Mouse (Mus musculus) ES-E14 (cell line): ENCODE measurements at regions not wholly inside any gene's neighbourhood (a gene's known extent, or its start where the extent isn't known, plus 50 kb on each side); places are given as distances from the start of the nearest gene placed in this dataset.

Experiments
- HCFC1 ChIP-seq: IDR thresholded peaks from 2 replicates; pipeline ENCODE4 v1.6.1; 2012; ENCODE audit warnings: low read length, inconsistent platforms, borderline replicate concordance; ENCODE audit not compliant: insufficient read depth
- MAFK ChIP-seq: IDR thresholded peaks from 2 replicates; pipeline ENCODE4 v1.6.1; 2014; ENCODE audit warnings: mild to moderate bottlenecking, low read depth, low read length, inconsistent platforms; ENCODE audit not compliant: insufficient read depth
- ZNF384 ChIP-seq: IDR thresholded peaks from 2 replicates; pipeline ENCODE4 v1.6.1; 2012; ENCODE audit warnings: low read depth, low read length, inconsistent platforms

- TF ChIP-seq HCFC1 (no peak), ZNF384 (no peak), MAFK (0 out of 2 replicates have a peak, but pooled peaks have one; percentile 48)
Observed at GRCm38 (mm10) chr13:97510431-97511261, 249.8 kb downstream of the Gm10260 start.
